Mouse (Mus musculus): Measurements from ENCODE around the gene Timm10.

DNA sequence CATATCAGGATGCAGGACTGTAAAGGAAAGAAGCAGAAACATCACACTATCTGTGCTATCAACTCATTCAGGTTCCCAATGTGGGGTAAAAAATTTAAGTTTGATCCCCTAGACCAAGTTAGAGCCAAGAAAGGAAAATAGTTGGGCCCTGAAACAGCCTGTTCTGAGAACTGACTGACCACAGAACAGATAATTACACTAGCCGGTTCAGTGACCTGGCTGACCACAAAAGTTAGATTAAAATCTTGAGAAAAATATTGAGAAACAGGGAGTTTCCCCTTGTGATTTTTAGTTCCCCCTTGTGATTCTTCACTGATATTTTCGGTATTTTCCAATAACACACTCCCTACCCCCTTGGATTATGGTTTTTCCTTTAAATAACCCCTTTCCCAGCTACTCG, 32.9 kb upstream of the Timm10 start:
- TF ChIP-seq CTCF (IDR thresholded peaks at IDR 0.05; ENCODE audit: insufficient read depth, low read length) (no peak), POLR2A (IDR thresholded peaks at IDR 0.05; ENCODE audit: borderline replicate concordance, extremely low read depth, low read depth, low read length) (no peak)
